7 mouse cellular contexts compared by ENCODE assay signal in the genomic region with DNA sequence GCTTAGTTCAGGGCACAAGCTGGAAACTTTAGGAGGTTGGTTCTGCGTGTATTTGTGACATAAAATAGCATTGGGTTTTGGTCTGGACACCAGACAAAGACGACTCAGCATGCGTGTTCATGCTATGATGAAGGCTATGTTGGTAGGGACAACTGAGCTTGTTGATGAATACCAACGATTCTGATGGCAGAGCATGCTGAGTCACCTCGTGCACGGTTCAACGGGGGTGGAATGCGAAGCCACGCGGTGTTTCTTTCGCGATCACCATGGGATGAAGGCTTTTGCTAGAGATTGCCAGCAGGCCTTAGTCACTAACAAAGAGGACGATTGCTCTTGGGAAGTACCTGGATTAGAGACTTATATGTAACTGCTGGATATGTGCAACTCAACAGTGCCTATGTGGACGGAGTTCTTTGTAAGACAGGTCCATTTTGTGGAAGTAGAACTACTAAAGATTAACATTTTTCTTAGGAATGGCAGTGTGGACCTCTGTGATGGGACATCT. TPM values are rescaled to one million over a fixed set of nuclear protein-coding genes. Genes with fewer than 3 reads are reported as not detected.
DNase-seq lines count a peak whose midpoint lies in the region; ATAC-seq lines count a peak whose summit lies in the region.

No protein-coding gene starts in this region.

- peak; percentile 48 to 49 for DNase-seq in left cerebral cortex, adult 18-20 months (ENCODE audit: low spot score in 2 of 2)
- no peak for DNase-seq in left cerebral cortex, postnatal 25 days (ENCODE audit: low spot score in 2 of 2)
- DNase-seq in R1 (ENCODE audit: low read depth, low spot score): peak; percentile 70
- DNase-seq in embryonic facial prominence, embryonic 14.5 days (ENCODE audit: low spot score): peak; percentile 42
- DNase-seq in ovary, postnatal 36 days (ENCODE audit: low spot score): no peak

- H3K9me3 ChIP-seq in embryonic facial prominence, embryonic 14.5 days (ENCODE audit: control insufficient read depth, low read length): no peaks in the 10 kb centered on the region
- no peaks in the 10 kb centered on the region for H3K9me3 ChIP-seq in intestine, embryonic 15.5 days

- peaks cover 62% of the 10 kb centered on the region for H3K36me3 ChIP-seq in embryonic facial prominence, embryonic 14.5 days (ENCODE audit: control insufficient read depth, insufficient read depth, low read length)
- H3K36me3 ChIP-seq in intestine, embryonic 15.5 days: peaks cover 2% of the 10 kb centered on the region; the same call in 1 of the 2 replicates

- 0% methylated on average over 14 of the region's 14 CpGs for WGBS in embryonic facial prominence, embryonic 14.5 days
- under 1% methylated on average over 14 of the region's 14 CpGs for WGBS in intestine, embryonic 15.5 days

- H3K4me1 ChIP-seq in embryonic facial prominence, embryonic 14.5 days (ENCODE audit: control insufficient read depth, insufficient read depth, low read length): 0 out of 2 replicates have a peak, but pooled peaks cover 3% of the 10 kb centered on the region
- no peaks in the 10 kb centered on the region for H3K4me1 ChIP-seq in intestine, embryonic 15.5 days (replicated peaks)

- peak overlapping the region; percentile 70 for H3K4me3 ChIP-seq in embryonic facial prominence, embryonic 14.5 days (ENCODE audit: low read depth, low read length)
- peak overlapping the region; percentile 86 for H3K4me3 ChIP-seq in intestine, embryonic 15.5 days (replicated peaks)

- intact Hi-C loops in left cerebral cortex, postnatal 25 days (cut with DNase I): loop anchor here (2.0 to 10.0 kb wide), 2 partner anchors 35 to 291 kb away; partner anchors contain the start of genes Cenpl and Dars2

- peak; percentile 1; the same call in 1 of the 2 replicates for ATAC-seq in embryonic facial prominence, embryonic 14.5 days (ENCODE audit: low read depth)
- peak; percentile 17 for ATAC-seq in intestine, embryonic 15.5 days
- peak; percentile 21 for ATAC-seq in megakaryocyte progenitor cell, adult 5-6 weeks (replicated peaks; ENCODE audit: poor library complexity)

- peak overlapping the region; percentile 88 for H3K9ac ChIP-seq in embryonic facial prominence, embryonic 14.5 days (ENCODE audit: low read depth, low read length)
- peak overlapping the region; percentile 70 for H3K9ac ChIP-seq in intestine, embryonic 15.5 days

- no peaks in the 10 kb centered on the region for H3K27me3 ChIP-seq in embryonic facial prominence, embryonic 14.5 days (replicated peaks; ENCODE audit: control insufficient read depth, insufficient read depth, low read length)
- no peaks in the 10 kb centered on the region for H3K27me3 ChIP-seq in intestine, embryonic 15.5 days (replicated peaks)

- H3K27ac ChIP-seq in embryonic facial prominence, embryonic 14.5 days (replicated peaks; ENCODE audit: low read depth, low read length): peak overlapping the region; percentile 90
- H3K27ac ChIP-seq in intestine, embryonic 15.5 days: peak overlapping the region; percentile 78

- H3K4me2 ChIP-seq in embryonic facial prominence, embryonic 14.5 days (ENCODE audit: low read depth, low read length): peak overlapping the region; percentile 85
- H3K4me2 ChIP-seq in intestine, embryonic 15.5 days (replicated peaks): peak overlapping the region; percentile 57

RNA-seq across cellular contexts. Expression of gene Zbtb37, which starts 0.7 kb away (rescaled TPM):
- 10 to 100 TPM; 15.0 to 21.3 TPM for total RNA-seq in left cerebral cortex, adult 18-20 months (2021)
- 10 to 100 TPM; 17.6 to 18.2 TPM for total RNA-seq in left cerebral cortex, postnatal 25 days (2021)
- polyA plus RNA-seq in embryonic facial prominence, embryonic 14.5 days (2014; fragmentation: Nextera tagmentation; extraction: Ambion mirVana): 7.8 and 10.5 TPM in 2 replicates
- 6.0 and 8.3 TPM in 2 replicates for polyA plus RNA-seq in intestine, embryonic 15.5 days (2015; fragmentation: Nextera tagmentation; extraction: Ambion mirVana)
- 4.8 and 7.1 TPM in 2 replicates for total RNA-seq in megakaryocyte progenitor cell, adult 5-6 weeks (2015)
- 3.6 and 6.4 TPM in 2 replicates for total RNA-seq in megakaryocyte progenitor cell, adult 5-6 weeks (2017)

RNA-seq across cellular contexts. Expression of gene Dars2, which starts 35.1 kb away (rescaled TPM):
- total RNA-seq in left cerebral cortex, adult 18-20 months (2021): 10 to 100 TPM; 20.0 to 20.4 TPM
- total RNA-seq in left cerebral cortex, postnatal 25 days (2021): 10 to 100 TPM; 23.4 to 26.1 TPM
- 24.2 and 31.2 TPM in 2 replicates for polyA plus RNA-seq in embryonic facial prominence, embryonic 14.5 days (2014; fragmentation: Nextera tagmentation; extraction: Ambion mirVana)
- 44.9 and 46.9 TPM in 2 replicates for polyA plus RNA-seq in intestine, embryonic 15.5 days (2015; fragmentation: Nextera tagmentation; extraction: Ambion mirVana)
- total RNA-seq in megakaryocyte progenitor cell, adult 5-6 weeks (2015): 38.7 and 40.5 TPM in 2 replicates
- 35.8 and 43.6 TPM in 2 replicates for total RNA-seq in megakaryocyte progenitor cell, adult 5-6 weeks (2017)

RNA-seq across cellular contexts. Expression of gene Cenpl, which starts 35.2 kb away (rescaled TPM):
- total RNA-seq in left cerebral cortex, adult 18-20 months (2021): 1 to 10 TPM; 1.6 to 2.1 TPM
- 1 to 10 TPM; 1.2 to 1.8 TPM for total RNA-seq in left cerebral cortex, postnatal 25 days (2021)
- 22.6 and 25.6 TPM in 2 replicates for polyA plus RNA-seq in embryonic facial prominence, embryonic 14.5 days (2014; fragmentation: Nextera tagmentation; extraction: Ambion mirVana)
- polyA plus RNA-seq in intestine, embryonic 15.5 days (2015; fragmentation: Nextera tagmentation; extraction: Ambion mirVana): 23.9 and 27.5 TPM in 2 replicates
- 38.1 and 41.3 TPM in 2 replicates for total RNA-seq in megakaryocyte progenitor cell, adult 5-6 weeks (2015)
- 7.3 and 8.3 TPM in 2 replicates for total RNA-seq in megakaryocyte progenitor cell, adult 5-6 weeks (2017)

RNA-seq across cellular contexts. Expression of gene Serpinc1, which starts 56.9 kb away (rescaled TPM):
- total RNA-seq in left cerebral cortex, adult 18-20 months (2021): under 1 TPM; 0.19 to 0.21 TPM
- total RNA-seq in left cerebral cortex, postnatal 25 days (2021): under 1 TPM; 0.27 to 0.57 TPM
- polyA plus RNA-seq in embryonic facial prominence, embryonic 14.5 days (2014; fragmentation: Nextera tagmentation; extraction: Ambion mirVana): 1.9 and 2.6 TPM in 2 replicates
- polyA plus RNA-seq in intestine, embryonic 15.5 days (2015; fragmentation: Nextera tagmentation; extraction: Ambion mirVana): 7.0 and 11.8 TPM in 2 replicates
- 0.20 and 0.27 TPM in 2 replicates for total RNA-seq in megakaryocyte progenitor cell, adult 5-6 weeks (2015)
- 0.04 and 0.17 TPM in 2 replicates for total RNA-seq in megakaryocyte progenitor cell, adult 5-6 weeks (2017)

Comparison
In these comparisons a context has a peak if more than half of its experiments do, and no peak if none do; other contexts are left out.
1. DNase-seq: peak in left cerebral cortex, adult 18-20 months (2 of 2), R1 (single experiment) and embryonic facial prominence, embryonic 14.5 days (single experiment); none in left cerebral cortex, postnatal 25 days (0 of 2) and ovary, postnatal 36 days (single experiment).
2. Peak in every context shown above with its lines, with median percentiles within 50 percentile points of each other: ATAC-seq.